Mouse (Mus musculus) neural tube, embryonic 15.5 days (tissue): ENCODE measurements around the gene Slc11a2. TPM values are rescaled to one million over a fixed set of nuclear protein-coding genes. Genes with fewer than 3 reads are reported as not detected.

Source experiments
- ATAC-seq: fragments of 200-750 bp; cut with Nextera tagmentation; 2 replicates; pipeline ENCODE4 v1.8.0; 2017; ENCODE audit warnings: mild to moderate bottlenecking, moderate TSS enrichment, moderate library complexity; ENCODE audit not compliant: low FRiP score
- H3K27ac ChIP-seq: fragments of 300-500 bp; sonication (generic); replicated peaks from 2 replicates; pipeline ENCODE4 v1.5.1; 2015; ENCODE audit warnings: mild to moderate bottlenecking, inconsistent platforms
- H3K27me3 ChIP-seq: fragments of 300-500 bp; sonication (generic); replicated peaks from 2 replicates; pipeline ENCODE4 v1.6.1; 2015; ENCODE audit warnings: inconsistent platforms
- H3K36me3 ChIP-seq: fragments of 300-500 bp; sonication (generic); 2 replicates; pipeline ENCODE4 v1.6.1; 2015; ENCODE audit warnings: inconsistent platforms
- H3K4me1 ChIP-seq: fragments of 300-500 bp; sonication (generic); 2 replicates; pipeline ENCODE4 v1.6.1; 2015; ENCODE audit warnings: inconsistent platforms
- H3K4me2 ChIP-seq: fragments of 300-500 bp; sonication (generic); 2 replicates; pipeline ENCODE4 v1.6.1; 2015; ENCODE audit warnings: inconsistent platforms, mild to moderate bottlenecking, moderate library complexity
- H3K4me3 ChIP-seq: fragments of 300-500 bp; sonication (generic); replicated peaks from 2 replicates; pipeline ENCODE4 v1.5.1; 2015; ENCODE audit warnings: mild to moderate bottlenecking, inconsistent platforms
- H3K9ac ChIP-seq: fragments of 300-500 bp; sonication (generic); replicated peaks from 2 replicates; pipeline ENCODE4 v1.6.1; 2015; ENCODE audit warnings: mild to moderate bottlenecking, inconsistent platforms
- H3K9me3 ChIP-seq: fragments of 300-500 bp; sonication (generic); replicated peaks from 2 replicates; pipeline ENCODE4 v1.6.1; 2016; ENCODE audit warnings: inconsistent platforms
- WGBS: fragments of 180-500 bp; shearing (Covaris S2); methylation state at CpG from one replicate; pipeline ENCODE4 v1.1.7; 2015; ENCODE audit warnings: mixed read lengths; 5-methylcytosine and 5-hydroxymethylcytosine counted together
- polyA plus RNA-seq: library from polyadenylated mRNA; unstranded; fragments of >200 nt; fragmentation: Nextera tagmentation; extraction: Ambion mirVana; gene quantifications from 2 replicates; pipeline ENCODE4 v1.2.1, GENCODE M21; 2015

The Slc11a2 gene
- polyA plus RNA-seq, 1 experiment from 2014 or later = 23.5 TPM

- peaks cover 95% of the 10 kb centered on the region for H3K36me3 ChIP-seq
- no peaks in the 10 kb centered on the region for H3K4me1 ChIP-seq
- no peak overlapping the region for H3K4me3 ChIP-seq
- H3K27ac ChIP-seq = no peak overlapping the region
- 88% methylated on average over 16 of the region's 16 CpGs for WGBS
- no peak overlapping the region for H3K9ac ChIP-seq
- H3K4me2 ChIP-seq = no peak overlapping the region
- H3K27me3 ChIP-seq = no peaks in the 10 kb centered on the region
- H3K9me3 ChIP-seq = no peaks in the 10 kb centered on the region
- ATAC-seq = no peak
Measured at GRCm38 (mm10) chr15:100400592-100401250, 24.2 kb downstream of the Slc11a2 start.

- Histone ChIP-seq H3K4me1 (no peaks in the 10 kb centered on the region), H3K4me2 (no peak overlapping the region), H3K27me3 (no peaks in the 10 kb centered on the region), H3K4me3 (no peak overlapping the region), H3K9me3 (no peaks in the 10 kb centered on the region), H3K27ac (no peak overlapping the region), H3K9ac (no peak overlapping the region), H3K36me3 (peaks cover 71% of the 10 kb centered on the region)
- ATAC-seq = no peak
- WGBS = 96% methylated on average over 3 of the region's 3 CpGs
Measured at GRCm38 (mm10) chr15:100395561-100395960, 29.3 kb downstream of the Slc11a2 start.

GRCm38 (mm10) chr15:100393016-100393415 is 31.9 kb downstream of the Slc11a2 start:
- H3K36me3 ChIP-seq = peaks cover 47% of the 10 kb centered on the region
- no peak overlapping the region for H3K4me3 ChIP-seq
- H3K27ac ChIP-seq = no peak overlapping the region
- WGBS = 81% methylated on average over 11 of the region's 11 CpGs
- H3K27me3 ChIP-seq = no peaks in the 10 kb centered on the region
- no peaks in the 10 kb centered on the region for H3K4me1 ChIP-seq
- H3K9ac ChIP-seq = no peak overlapping the region
- no peak for ATAC-seq
- H3K4me2 ChIP-seq = no peak overlapping the region
- H3K9me3 ChIP-seq = no peaks in the 10 kb centered on the region

GRCm38 (mm10) chr15:100391599-100391998 is 33.3 kb downstream of the Slc11a2 start:
- Histone ChIP-seq H3K4me2 (no peak overlapping the region), H3K27me3 (no peaks in the 10 kb centered on the region), H3K9me3 (no peaks in the 10 kb centered on the region), H3K4me3 (no peak overlapping the region), H3K27ac (no peak overlapping the region), H3K36me3 (peaks cover 33% of the 10 kb centered on the region), H3K4me1 (no peaks in the 10 kb centered on the region), H3K9ac (no peak overlapping the region)
- ATAC-seq = no peak
- 95% methylated on average over 7 of the region's 7 CpGs for WGBS

GRCm38 (mm10) chr15:100391066-100391465 is 33.8 kb downstream of the Slc11a2 start:
- no peak overlapping the region for H3K4me2 ChIP-seq
- no peaks in the 10 kb centered on the region for H3K9me3 ChIP-seq
- H3K4me3 ChIP-seq = no peak overlapping the region
- H3K4me1 ChIP-seq = no peaks in the 10 kb centered on the region
- 85% methylated on average over 7 of the region's 7 CpGs for WGBS
- H3K9ac ChIP-seq = no peak overlapping the region
- H3K27ac ChIP-seq = no peak overlapping the region
- ATAC-seq = no peak
- H3K27me3 ChIP-seq = no peaks in the 10 kb centered on the region
- H3K36me3 ChIP-seq = peaks cover 27% of the 10 kb centered on the region

- WGBS = 60% methylated on average over 9 of the region's 9 CpGs
- Histone ChIP-seq H3K9me3 (no peaks in the 10 kb centered on the region), H3K9ac (no peak overlapping the region), H3K4me3 (no peak overlapping the region), H3K27me3 (no peaks in the 10 kb centered on the region), H3K27ac (no peak overlapping the region), H3K4me1 (no peaks in the 10 kb centered on the region), H3K4me2 (no peak overlapping the region), H3K36me3 (peaks cover 5% of the 10 kb centered on the region)
- ATAC-seq = no peak
Measured at GRCm38 (mm10) chr15:100388886-100389285, 36.0 kb downstream of the Slc11a2 start.

- no peak for ATAC-seq
- Histone ChIP-seq H3K27me3 (no peaks in the 10 kb centered on the region), H3K36me3 (no peaks in the 10 kb centered on the region; the same call in 1 of the 2 replicates), H3K9me3 (no peaks in the 10 kb centered on the region), H3K4me2 (no peak overlapping the region), H3K4me1 (no peaks in the 10 kb centered on the region), H3K9ac (no peak overlapping the region), H3K4me3 (no peak overlapping the region), H3K27ac (no peak overlapping the region)
- WGBS = 90% methylated on average over 16 of the region's 16 CpGs
Measured at GRCm38 (mm10) chr15:100388224-100388835, 36.5 kb downstream of the Slc11a2 start.

- Histone ChIP-seq H3K9me3 (no peaks in the 10 kb centered on the region), H3K4me2 (no peak overlapping the region), H3K9ac (no peak overlapping the region), H3K4me3 (no peak overlapping the region), H3K36me3 (no peaks in the 10 kb centered on the region), H3K4me1 (no peaks in the 10 kb centered on the region), H3K27me3 (no peaks in the 10 kb centered on the region), H3K27ac (no peak overlapping the region)
- ATAC-seq = no peak
- whole genome bisulfite sequencing = 94% methylated on average over 17 of the region's 17 CpGs
Measured at GRCm38 (mm10) chr15:100387544-100388223, 37.2 kb downstream of the Slc11a2 start.

GRCm38 (mm10) chr15:100385705-100386104 is 39.2 kb downstream of the Slc11a2 start:
- Histone ChIP-seq H3K4me1 (no peaks in the 10 kb centered on the region), H3K9ac (no peak overlapping the region), H3K27ac (no peak overlapping the region), H3K36me3 (no peaks in the 10 kb centered on the region), H3K9me3 (no peaks in the 10 kb centered on the region), H3K27me3 (no peaks in the 10 kb centered on the region), H3K4me2 (no peak overlapping the region), H3K4me3 (no peak overlapping the region)
- WGBS = 90% methylated on average over 9 of the region's 9 CpGs
- ATAC-seq = no peak

GRCm38 (mm10) chr15:100380104-100380503 is 44.8 kb downstream of the Slc11a2 start:
- 53% methylated on average over 2 of the region's 2 CpGs for WGBS
- no peak overlapping the region for H3K9ac ChIP-seq
- ATAC-seq = no peak
- no peaks in the 10 kb centered on the region for H3K4me1 ChIP-seq
- H3K9me3 ChIP-seq = no peaks in the 10 kb centered on the region
- H3K4me2 ChIP-seq = no peak overlapping the region
- no peak overlapping the region for H3K4me3 ChIP-seq
- no peaks in the 10 kb centered on the region for H3K27me3 ChIP-seq
- no peak overlapping the region for H3K27ac ChIP-seq
- no peaks in the 10 kb centered on the region for H3K36me3 ChIP-seq

GRCm38 (mm10) chr15:100379658-100380057 is 45.2 kb downstream of the Slc11a2 start:
- no peak for ATAC-seq

More at GRCm38 (mm10) chr15:100379658-100380057, 45.2 kb downstream of the Slc11a2 start:
- H3K27ac ChIP-seq = no peak overlapping the region
- H3K27me3 ChIP-seq = no peaks in the 10 kb centered on the region
- no peak overlapping the region for H3K4me3 ChIP-seq
- H3K4me2 ChIP-seq = no peak overlapping the region
- WGBS = 88% methylated on average over 8 of the region's 8 CpGs
- no peaks in the 10 kb centered on the region for H3K36me3 ChIP-seq
- H3K9ac ChIP-seq = no peak overlapping the region
- no peaks in the 10 kb centered on the region for H3K9me3 ChIP-seq
- no peaks in the 10 kb centered on the region for H3K4me1 ChIP-seq
